Mouse (Mus musculus) midbrain, embryonic 10.5 days (tissue): ENCODE measurements around the gene Sart1. TPM values are rescaled to one million over a fixed set of nuclear protein-coding genes. Genes with fewer than 3 reads are reported as not detected.

Source experiments
- DNase-seq: peaks from one replicate; pipeline ENCODE4 v3.0.0-alpha.2; 2017; ENCODE audit warnings: low spot score
- H3K27ac ChIP-seq: fragments of 300-500 bp; sonication (generic); replicated peaks from 2 replicates; pipeline ENCODE4 v1.5.1; 2016; ENCODE audit warnings: mild to moderate bottlenecking
- H3K27me3 ChIP-seq: fragments of 300-500 bp; sonication (generic); 2 replicates; pipeline ENCODE4 v1.6.1; 2016; ENCODE audit warnings: low read depth, mild to moderate bottlenecking; ENCODE audit not compliant: poor library complexity, severe bottlenecking
- H3K36me3 ChIP-seq: fragments of 300-500 bp; sonication (generic); 2 replicates; pipeline ENCODE4 v1.6.1; 2016; ENCODE audit warnings: mild to moderate bottlenecking, moderate library complexity
- H3K4me1 ChIP-seq: fragments of 300-500 bp; sonication (generic); 2 replicates; pipeline ENCODE4 v1.6.1; 2016
- H3K4me3 ChIP-seq: fragments of 300-500 bp; sonication (generic); 2 replicates; pipeline ENCODE4 v1.5.1; 2016; ENCODE audit warnings: mild to moderate bottlenecking, moderate library complexity
- H3K9me3 ChIP-seq: fragments of 300-500 bp; sonication (generic); replicated peaks from 2 replicates; pipeline ENCODE4 v1.6.1; 2016; ENCODE audit warnings: mild to moderate bottlenecking
- WGBS: fragments of 180-500 bp; shearing (Covaris S2); methylation state at CpG from one replicate; pipeline ENCODE4 v1.1.7; 2016; 5-methylcytosine and 5-hydroxymethylcytosine counted together
- polyA plus RNA-seq: library from polyadenylated mRNA; unstranded; fragments of >200 nt; fragmentation: Nextera tagmentation; extraction: Ambion mirVana; gene quantifications from 2 replicates; pipeline ENCODE4 v1.2.1, GENCODE M21; 2016

The Sart1 gene
- polyA plus RNA-seq, 1 experiment from 2014 or later = 88.2 TPM

DNA sequence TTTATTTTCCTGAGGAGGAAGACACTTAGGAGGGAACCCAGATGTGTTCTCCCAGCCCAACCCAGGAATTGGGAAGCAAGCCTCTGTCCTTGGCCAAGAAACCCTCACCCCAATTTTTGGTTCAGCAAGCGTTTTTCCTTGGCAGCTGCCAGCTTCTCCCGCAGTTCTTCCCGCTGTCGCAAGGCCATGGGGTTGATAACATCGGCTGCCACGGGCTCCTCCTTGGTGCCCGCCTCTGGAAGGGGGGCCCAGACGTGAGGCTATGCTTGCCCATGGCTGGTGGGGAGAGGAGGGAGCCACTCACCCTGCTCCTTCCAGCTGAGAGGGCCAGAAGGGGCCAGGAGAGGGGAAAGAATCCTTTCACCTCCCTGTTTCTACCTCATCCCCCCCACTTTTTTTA is 3.8 kb downstream of the Sart1 start:
- no peak for DNase-seq
- Histone ChIP-seq H3K9me3 (no peaks in the 10 kb centered on the region), H3K4me1 (peaks cover 24% of the 10 kb centered on the region), H3K27me3 (no peaks in the 10 kb centered on the region), H3K27ac (no peak overlapping the region), H3K4me3 (no peak overlapping the region), H3K36me3 (peaks cover 69% of the 10 kb centered on the region)
- 89% methylated on average over 8 of the region's 8 CpGs for WGBS

DNA sequence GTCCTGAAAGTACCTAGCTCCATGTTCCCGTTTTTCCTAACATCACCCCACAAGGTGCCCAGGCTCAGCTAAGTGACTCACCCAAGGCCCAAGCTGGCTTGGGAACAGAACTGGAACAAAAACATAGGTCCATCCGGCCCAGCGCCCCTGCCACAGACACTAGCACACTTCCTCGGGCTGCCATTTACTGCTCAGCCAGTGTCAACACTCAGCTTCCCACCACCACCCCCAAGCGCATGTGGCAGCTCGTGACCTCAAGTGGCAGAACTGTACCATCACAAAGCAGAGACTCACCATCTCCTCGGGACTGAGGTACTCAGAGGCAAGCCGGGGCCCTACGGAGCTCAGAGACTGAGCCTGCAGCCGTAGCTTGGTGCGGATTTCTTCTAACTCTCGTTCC is 5.2 kb downstream of the Sart1 start:
- 95% methylated on average over 12 of the region's 12 CpGs for WGBS
- H3K9me3 ChIP-seq = no peaks in the 10 kb centered on the region
- no peak for DNase-seq
- H3K4me3 ChIP-seq = no peak overlapping the region
- peaks cover 83% of the 10 kb centered on the region for H3K36me3 ChIP-seq
- no peak overlapping the region for H3K27ac ChIP-seq
- no peaks in the 10 kb centered on the region for H3K27me3 ChIP-seq
- H3K4me1 ChIP-seq = peaks cover 16% of the 10 kb centered on the region

DNA sequence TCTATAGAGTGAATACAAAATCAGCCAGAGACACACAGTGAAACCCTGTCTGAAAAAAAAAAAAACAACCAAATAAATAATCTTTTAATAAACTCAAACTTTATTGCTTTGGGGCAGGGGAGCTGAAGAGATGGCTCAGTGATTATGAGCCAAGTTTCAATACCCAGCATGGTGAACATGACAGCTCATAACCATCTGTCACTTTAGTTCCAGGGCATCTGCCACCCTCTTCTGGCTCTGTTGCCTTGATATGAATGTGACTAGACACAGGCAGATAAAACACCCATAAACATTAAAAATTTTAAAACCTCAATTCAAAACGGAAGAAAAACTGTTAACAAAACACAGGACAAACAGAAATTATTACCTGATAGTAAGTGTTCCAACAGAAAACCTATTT is 11.1 kb downstream of the Sart1 start:
- Histone ChIP-seq H3K4me1 (no peaks in the 10 kb centered on the region), H3K36me3 (peaks cover 88% of the 10 kb centered on the region), H3K4me3 (no peak overlapping the region), H3K9me3 (no peaks in the 10 kb centered on the region), H3K27me3 (no peaks in the 10 kb centered on the region), H3K27ac (no peak overlapping the region)
- WGBS = 96% methylated on average over 1 of the region's 1 CpGs
- no peak for DNase-seq

DNA sequence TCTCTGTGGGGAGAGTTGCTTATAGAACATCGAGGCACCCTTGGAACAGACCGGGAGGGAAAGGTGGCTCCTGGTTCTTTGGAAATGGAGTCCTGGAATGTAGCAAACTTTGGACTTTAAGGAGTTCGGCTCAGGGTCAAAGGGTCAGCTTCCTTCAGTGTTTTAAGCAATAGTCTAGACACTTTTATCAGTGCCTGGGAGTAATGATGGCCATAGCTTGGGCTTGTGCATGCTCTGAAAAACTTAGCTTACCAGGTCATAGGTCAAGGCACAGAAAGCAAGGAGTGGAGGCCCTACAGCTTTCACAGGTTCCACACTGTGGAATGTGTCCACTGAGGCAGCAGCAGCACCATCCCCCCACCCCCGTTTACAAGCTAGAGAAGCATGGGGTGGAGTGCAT is 13.8 kb downstream of the Sart1 start:
- Histone ChIP-seq H3K9me3 (no peaks in the 10 kb centered on the region), H3K4me3 (no peak overlapping the region)

DNA sequence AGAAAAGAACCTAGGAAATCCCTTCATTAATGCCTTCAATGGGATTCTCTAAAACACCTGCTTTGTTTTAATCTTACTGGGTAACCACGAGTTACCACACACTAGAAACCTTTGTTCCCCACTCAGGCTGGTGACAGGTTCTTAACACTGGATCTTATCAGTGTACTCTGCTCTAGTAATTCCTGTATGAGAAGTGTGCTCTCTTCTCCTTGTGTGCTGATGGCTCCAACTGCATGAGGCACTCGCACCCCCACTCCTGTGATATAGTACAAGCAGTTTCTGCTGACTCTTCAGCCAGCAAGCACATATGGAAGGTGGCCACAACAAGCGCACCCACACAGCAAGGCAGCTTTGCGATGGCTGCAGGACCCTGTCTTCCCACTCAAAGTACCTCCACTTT is 14.3 kb downstream of the Sart1 start:
- no peaks in the 10 kb centered on the region for H3K4me1 ChIP-seq
- 87% methylated on average over 4 of the region's 4 CpGs for WGBS
- H3K27me3 ChIP-seq = no peaks in the 10 kb centered on the region
- no peak overlapping the region for H3K27ac ChIP-seq
- H3K4me3 ChIP-seq = no peak overlapping the region
- no peaks in the 10 kb centered on the region for H3K9me3 ChIP-seq
- DNase-seq = no peak
- peaks cover 88% of the 10 kb centered on the region for H3K36me3 ChIP-seq

More for the DNA sequence above, 13.8 kb downstream of the Sart1 start:
- peaks cover 88% of the 10 kb centered on the region for H3K36me3 ChIP-seq
- no peak overlapping the region for H3K27ac ChIP-seq
- no peaks in the 10 kb centered on the region for H3K27me3 ChIP-seq
- no peak for DNase-seq
- H3K4me1 ChIP-seq = no peaks in the 10 kb centered on the region
- 87% methylated on average over 4 of the region's 4 CpGs for WGBS

DNA sequence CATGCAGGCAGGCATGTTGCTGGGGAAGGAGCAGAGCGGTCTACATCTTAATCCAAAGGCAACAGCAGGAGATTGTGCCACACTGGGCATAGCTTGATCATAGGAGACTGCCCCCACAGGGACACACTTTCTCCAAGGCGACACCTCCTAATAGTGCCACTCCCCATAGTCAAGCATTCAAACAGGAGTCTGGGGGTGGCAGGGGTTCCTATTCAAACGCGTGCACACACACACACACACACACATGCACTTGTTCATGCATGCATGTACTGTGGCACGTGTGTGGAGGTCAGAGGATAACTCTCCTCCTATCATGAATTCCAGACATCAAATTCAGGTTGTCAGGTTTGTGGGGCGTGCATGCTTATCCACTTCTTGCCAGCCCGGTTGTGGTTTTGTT is 15.8 kb downstream of the Sart1 start:
- peaks cover 87% of the 10 kb centered on the region for H3K36me3 ChIP-seq
- H3K27ac ChIP-seq = no peak overlapping the region
- peaks cover 11% of the 10 kb centered on the region for H3K4me1 ChIP-seq
- no peaks in the 10 kb centered on the region for H3K27me3 ChIP-seq
- no peak overlapping the region for H3K4me3 ChIP-seq
- 91% methylated on average over 7 of the region's 7 CpGs for WGBS
- no peaks in the 10 kb centered on the region for H3K9me3 ChIP-seq
- DNase-seq = no peak

DNA sequence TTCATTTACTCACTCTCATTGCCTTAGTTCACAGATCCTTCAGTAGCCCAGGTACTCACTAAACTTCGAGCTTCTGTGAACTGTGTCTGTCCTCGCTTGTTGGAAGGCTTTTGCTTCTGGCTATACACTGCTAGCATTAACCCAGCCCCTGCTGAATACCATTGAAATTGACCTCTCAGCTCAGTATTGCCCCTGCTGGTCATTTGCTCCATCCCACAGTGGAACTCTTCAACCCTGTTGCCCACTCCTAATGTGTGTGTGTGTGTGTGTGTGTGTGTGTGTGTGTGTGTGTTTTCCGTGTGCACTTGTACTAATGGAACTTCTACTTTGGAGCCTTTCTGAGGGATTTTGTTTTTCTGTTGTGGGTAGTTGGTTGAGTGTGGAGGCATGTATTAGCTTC is 17.6 kb downstream of the Sart1 start:
- no peaks in the 10 kb centered on the region for H3K27me3 ChIP-seq
- 94% methylated on average over 3 of the region's 3 CpGs for WGBS
- no peak for DNase-seq
- H3K27ac ChIP-seq = no peak overlapping the region
- no peaks in the 10 kb centered on the region for H3K9me3 ChIP-seq
- H3K36me3 ChIP-seq = peaks cover 72% of the 10 kb centered on the region
- peaks cover 17% of the 10 kb centered on the region for H3K4me1 ChIP-seq
- no peak overlapping the region for H3K4me3 ChIP-seq

DNA sequence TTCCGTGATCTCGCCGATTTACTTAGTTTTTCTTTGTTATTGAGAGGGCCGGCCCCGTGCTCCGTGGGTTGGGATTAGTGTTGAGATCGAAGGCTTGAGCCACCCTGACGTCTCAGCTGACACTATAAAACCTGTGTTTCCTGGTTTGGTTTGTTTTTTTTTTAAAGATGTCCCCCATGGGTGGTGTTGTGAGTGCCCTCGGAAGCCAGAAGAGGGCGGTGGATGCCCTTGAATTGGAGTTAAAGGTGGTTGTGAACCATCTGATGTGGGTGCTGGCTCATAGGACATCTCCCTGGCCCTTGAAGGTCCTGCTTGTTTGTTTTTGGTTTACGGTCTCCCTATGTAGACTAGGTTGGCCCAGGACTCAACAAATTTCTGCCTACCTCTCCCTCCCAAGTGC is 21.0 kb downstream of the Sart1 start:
- no peak for DNase-seq
- WGBS = 11% methylated on average over 11 of the region's 11 CpGs
- Histone ChIP-seq H3K4me3 (peak overlapping the region; percentile 86), H3K36me3 (peaks cover 71% of the 10 kb centered on the region), H3K27me3 (no peaks in the 10 kb centered on the region), H3K4me1 (peaks cover 29% of the 10 kb centered on the region), H3K9me3 (no peaks in the 10 kb centered on the region), H3K27ac (peak overlapping the region; percentile 99)

DNA sequence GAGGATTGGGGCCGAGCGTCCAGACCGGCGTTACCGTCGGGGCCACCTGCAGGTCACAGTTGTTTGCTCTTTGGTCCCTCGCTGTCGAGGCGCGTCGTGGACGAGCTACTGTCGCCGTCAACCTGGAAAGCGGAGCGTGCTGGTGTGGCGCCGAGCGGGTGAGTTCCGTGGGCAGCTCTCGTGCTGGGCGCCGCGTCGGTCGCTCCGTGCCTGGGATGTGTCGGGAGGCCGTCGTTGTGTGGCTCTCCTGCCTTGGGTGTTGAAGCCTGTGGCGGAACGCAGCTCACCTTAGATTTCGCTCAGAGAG is 21.5 kb downstream of the Sart1 start, which contains the start of gene Banf1:
TSS of gene Banf1 (minus strand) at position 116 of the 307 bp plus-strand sequence.
- no peak for DNase-seq
- under 1% methylated on average over 33 of the region's 33 CpGs for WGBS
- peak within 1 kb of the TSS; percentile 99 for H3K27ac ChIP-seq
- peaks cover 66% of the 10 kb centered on the region for H3K36me3 ChIP-seq
- peaks cover 29% of the 10 kb centered on the region for H3K4me1 ChIP-seq
- H3K4me3 ChIP-seq = peak within 1 kb of the TSS; percentile 86
- H3K27me3 ChIP-seq = no peaks in the 10 kb centered on the region
- H3K9me3 ChIP-seq = no peaks in the 10 kb centered on the region

DNA sequence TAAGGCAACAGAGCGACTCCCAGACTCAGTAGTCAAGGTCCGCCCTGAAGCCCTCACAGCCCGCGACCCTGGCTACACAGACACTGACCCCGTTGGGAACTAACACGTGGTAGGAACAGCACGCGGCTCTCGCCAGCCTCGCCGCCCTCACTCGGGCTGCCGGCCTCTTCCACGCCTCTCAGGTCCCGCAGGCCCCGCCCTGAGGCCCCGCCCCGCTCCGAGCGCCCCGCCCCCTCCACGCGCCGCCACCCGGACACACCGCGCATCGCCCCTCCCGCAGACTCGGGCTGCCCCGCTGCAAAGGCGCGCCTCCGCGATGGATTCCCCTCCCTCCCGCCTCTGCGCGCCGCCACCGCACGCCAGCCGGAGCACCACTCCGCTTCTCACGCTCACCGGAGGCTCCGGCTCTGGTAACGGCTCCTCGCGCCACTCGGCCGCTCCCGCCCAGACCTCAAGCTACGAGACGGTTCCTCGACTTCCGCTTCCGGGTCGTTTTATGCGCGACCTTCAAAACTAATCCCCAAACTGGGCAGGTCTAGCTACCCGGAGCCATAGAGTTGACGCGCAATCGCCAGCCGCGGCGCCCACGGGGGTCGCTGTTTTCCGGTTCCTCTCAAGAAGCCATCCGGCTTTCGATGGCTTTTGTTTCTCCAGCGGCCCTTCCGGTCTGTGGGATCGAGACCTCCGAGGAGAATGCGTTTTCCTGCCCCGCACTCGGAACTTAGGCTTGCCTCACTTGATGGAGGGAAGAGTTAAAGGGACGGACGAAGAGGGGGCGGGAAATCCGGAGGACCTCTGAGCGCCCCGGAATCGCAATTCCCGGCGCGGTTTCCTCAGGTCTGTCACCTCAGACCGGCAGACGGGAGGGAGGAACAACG is 22.1 kb downstream of the Sart1 start, which contains the start of gene Eif1ad:
TSS of gene Eif1ad (plus strand) at position 567 of the 878 bp plus-strand sequence.
- Histone ChIP-seq H3K4me3 (peak within 1 kb of the TSS; percentile 86), H3K27me3 (no peaks in the 10 kb centered on the region), H3K9me3 (no peaks in the 10 kb centered on the region), H3K4me1 (peaks cover 29% of the 10 kb centered on the region), H3K27ac (peak within 1 kb of the TSS; percentile 99), H3K36me3 (peaks cover 61% of the 10 kb centered on the region)
- DNase-seq = peak; percentile 99
- under 1% methylated on average over 92 of the region's 92 CpGs for WGBS

DNA sequence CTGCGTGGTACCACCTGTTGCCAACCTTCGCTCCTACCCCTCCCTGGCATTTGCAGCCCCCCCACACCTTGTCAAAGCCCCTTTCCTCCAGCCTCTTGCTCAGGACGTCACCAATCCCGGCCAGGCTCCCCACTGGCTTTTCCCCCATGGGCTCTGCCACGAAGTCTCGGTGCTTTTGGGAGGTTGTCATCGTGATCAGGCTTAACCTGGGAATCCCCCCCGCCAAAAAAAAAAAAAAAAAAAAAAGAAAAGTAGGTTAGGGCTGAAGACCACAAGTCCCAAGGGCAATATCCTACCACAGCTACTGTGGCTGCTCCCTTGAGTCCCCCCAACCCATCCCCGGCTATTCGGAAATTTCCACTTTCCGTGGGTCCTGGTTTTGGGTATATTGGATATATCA is 22.8 kb downstream of the Sart1 start:
- peaks cover 29% of the 10 kb centered on the region for H3K4me1 ChIP-seq

DNA sequence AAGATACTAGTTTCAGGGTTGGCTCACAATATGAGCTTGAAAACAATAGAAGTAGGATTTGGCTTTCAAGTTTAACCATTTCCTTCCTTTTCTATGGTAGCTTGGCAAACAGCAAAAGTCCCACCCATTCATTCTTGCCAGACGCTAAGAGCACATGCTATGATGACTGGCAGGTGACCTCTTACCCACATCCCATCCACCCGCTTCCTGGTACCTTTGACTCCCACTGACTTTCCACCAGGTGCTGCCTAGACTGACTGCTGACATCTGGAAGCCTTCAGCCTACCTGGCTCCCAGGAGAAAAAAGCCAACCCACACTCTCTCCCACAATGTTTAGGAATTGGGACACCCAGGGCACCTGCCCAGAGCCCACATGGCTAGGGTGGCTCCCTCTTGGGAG is 24.4 kb downstream of the Sart1 start:
- WGBS = 97% methylated on average over 2 of the region's 2 CpGs
- DNase-seq = no peak
- H3K27ac ChIP-seq = no peak overlapping the region
- no peaks in the 10 kb centered on the region for H3K27me3 ChIP-seq
- peaks cover 42% of the 10 kb centered on the region for H3K36me3 ChIP-seq
- H3K4me3 ChIP-seq = no peak overlapping the region
- no peaks in the 10 kb centered on the region for H3K9me3 ChIP-seq
- H3K4me1 ChIP-seq = peaks cover 29% of the 10 kb centered on the region

More for the DNA sequence above, 22.8 kb downstream of the Sart1 start:
- Histone ChIP-seq H3K27me3 (no peaks in the 10 kb centered on the region), H3K27ac (peak overlapping the region; percentile 99), H3K9me3 (no peaks in the 10 kb centered on the region), H3K36me3 (peaks cover 54% of the 10 kb centered on the region), H3K4me3 (peak overlapping the region; percentile 86)
- no peak for DNase-seq
- WGBS = 20% methylated on average over 11 of the region's 11 CpGs

DNA sequence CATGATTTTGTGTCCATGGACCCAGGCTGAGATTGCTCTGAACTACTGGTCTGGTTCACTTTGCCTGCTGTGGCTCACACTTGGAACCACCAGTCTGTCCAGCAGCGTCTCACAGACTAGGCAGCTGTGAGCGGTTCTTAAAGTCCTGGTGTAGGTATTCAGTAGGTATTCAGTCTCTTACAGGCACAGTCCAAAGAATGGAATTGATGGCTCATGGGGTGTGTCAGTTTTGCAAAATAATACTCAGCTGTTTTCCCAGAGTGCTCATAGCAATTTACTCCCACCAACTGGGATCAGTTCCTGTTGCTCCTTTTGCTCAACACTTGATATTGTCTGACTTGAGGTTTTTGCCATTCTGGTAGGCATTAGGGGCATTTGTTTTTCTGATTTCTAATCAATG is 26.3 kb downstream of the Sart1 start:
- no peak for DNase-seq
- peaks cover 13% of the 10 kb centered on the region for H3K4me1 ChIP-seq
- H3K9me3 ChIP-seq = no peaks in the 10 kb centered on the region
- no peak overlapping the region for H3K4me3 ChIP-seq
- no peak overlapping the region for H3K27ac ChIP-seq
- no peaks in the 10 kb centered on the region for H3K27me3 ChIP-seq
- H3K36me3 ChIP-seq = peaks cover 29% of the 10 kb centered on the region
- 89% methylated on average over 2 of the region's 2 CpGs for WGBS
